Mouse (Mus musculus) stomach, embryonic 14.5 days (tissue): ENCODE measurements around the gene Nabp2. TPM values are rescaled to one million over a fixed set of nuclear protein-coding genes. Genes with fewer than 3 reads are reported as not detected.

Source experiments
- ATAC-seq: fragments of 200-750 bp; cut with Nextera tagmentation; 2 replicates; pipeline ENCODE4 v1.8.0; 2017; ENCODE audit warnings: low read depth, moderate TSS enrichment; ENCODE audit not compliant: insufficient number of reproducible peaks, insufficient read depth, low FRiP score
- H3K27ac ChIP-seq: fragments of 300-500 bp; sonication (generic); 2 replicates; pipeline ENCODE4 v1.5.1; 2014; ENCODE audit warnings: mild to moderate bottlenecking, low read length, moderate library complexity, mixed read lengths
- H3K27me3 ChIP-seq: fragments of 300-500 bp; sonication (generic); 2 replicates; pipeline ENCODE4 v1.6.1; 2014; ENCODE audit warnings: low read length, control low read depth, mixed read lengths; ENCODE audit not compliant: control insufficient read depth, insufficient read depth
- H3K36me3 ChIP-seq: fragments of 300-500 bp; sonication (generic); 2 replicates; pipeline ENCODE4 v1.6.1; 2014; ENCODE audit warnings: mild to moderate bottlenecking, control low read depth, low read length, moderate library complexity, mixed read lengths; ENCODE audit not compliant: control insufficient read depth, insufficient read depth
- H3K4me1 ChIP-seq: fragments of 300-500 bp; sonication (generic); 2 replicates; pipeline ENCODE4 v1.6.1; 2014; ENCODE audit warnings: low read length, control low read depth, mixed read lengths; ENCODE audit not compliant: control insufficient read depth, insufficient read depth
- H3K4me2 ChIP-seq: fragments of 300-500 bp; sonication (generic); replicated peaks from 2 replicates; pipeline ENCODE4 v1.6.1; 2014; ENCODE audit warnings: low read depth, low read length, control low read depth
- H3K4me3 ChIP-seq: fragments of 300-500 bp; sonication (generic); 2 replicates; pipeline ENCODE4 v1.5.1; 2014; ENCODE audit warnings: low read depth, low read length, control low read depth
- H3K9ac ChIP-seq: fragments of 300-500 bp; sonication (generic); replicated peaks from 2 replicates; pipeline ENCODE4 v1.6.1; 2014; ENCODE audit warnings: low read depth, mild to moderate bottlenecking, control low read depth, low read length, moderate library complexity, mixed read lengths
- H3K9me3 ChIP-seq: fragments of 300-500 bp; sonication (generic); 2 replicates; pipeline ENCODE4 v1.6.1; 2016; ENCODE audit warnings: low read depth, low read length, control low read depth; ENCODE audit not compliant: control insufficient read depth
- WGBS: fragments of 180-500 bp; shearing (Covaris S2); extraction: QIAGEN DNeasy Blood & Tissue Kit; methylation state at CpG from one replicate; pipeline ENCODE4 v1.1.7; 2014; 5-methylcytosine and 5-hydroxymethylcytosine counted together
- polyA plus RNA-seq: library from polyadenylated mRNA; unstranded; fragments of >200 nt; fragmentation: Nextera tagmentation; extraction: Ambion mirVana; gene quantifications from 2 replicates; pipeline ENCODE4 v1.2.1, GENCODE M21; 2014

The Nabp2 gene
- 76.6 and 86.7 TPM in 2 replicates for polyA plus RNA-seq

DNA sequence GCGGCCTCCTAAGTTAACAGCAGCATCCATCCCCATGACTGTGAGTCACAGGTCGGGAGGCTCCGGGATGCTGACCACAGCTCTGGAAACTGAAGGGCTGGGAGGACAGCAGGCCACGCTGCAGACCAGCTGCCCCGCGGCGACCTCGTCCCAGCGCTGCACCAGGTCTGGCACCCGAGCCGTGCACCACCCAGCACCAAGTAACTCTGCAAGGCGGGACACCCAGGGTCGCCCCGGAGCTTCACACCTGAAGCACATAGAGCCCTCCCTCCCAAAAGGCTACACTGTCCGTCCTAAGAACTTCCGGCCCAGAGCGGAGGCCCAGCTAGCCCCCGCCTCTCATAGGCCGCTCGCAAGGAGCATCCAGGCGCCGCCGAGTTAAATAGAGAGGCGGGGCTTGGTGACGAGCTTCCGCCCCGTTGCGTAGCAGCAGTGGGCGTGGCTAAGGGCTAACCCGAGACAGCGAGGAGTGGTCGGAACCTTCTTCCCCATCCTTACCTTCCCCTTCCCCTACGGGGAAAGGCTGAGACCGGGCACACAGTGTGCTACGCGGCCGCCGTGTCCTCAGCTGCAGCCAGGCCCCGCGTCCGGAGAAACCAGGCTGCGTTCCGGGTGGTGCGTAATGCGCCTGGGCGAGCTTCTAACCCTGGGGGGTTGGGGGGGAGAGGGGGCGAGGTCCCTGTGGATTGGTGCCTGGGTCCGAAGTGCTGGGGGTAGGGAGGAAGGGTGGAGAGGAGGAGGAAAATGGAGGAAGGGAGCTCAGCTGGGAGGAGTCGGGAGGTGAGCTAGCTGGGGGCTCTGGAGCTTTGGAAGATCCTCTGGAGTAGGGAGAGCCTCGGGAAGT, at the start of gene Nabp2, which contains the start of gene Rnf41:
TSS of gene Nabp2 (minus strand) at position 282 of the 844 bp plus-strand sequence.
TSS of gene Rnf41 (plus strand) at position 447 of the 844 bp plus-strand sequence.
- Histone ChIP-seq H3K27ac (peak within 1 kb of the TSS; percentile 92), H3K9me3 (no peaks in the 10 kb centered on the region), H3K4me2 (peak within 1 kb of the TSS; percentile 94), H3K27me3 (no peaks in the 10 kb centered on the region), H3K4me3 (peak within 1 kb of the TSS; percentile 76), H3K4me1 (peaks cover 15% of the 10 kb centered on the region; the same call in 1 of the 2 replicates), H3K9ac (peak within 1 kb of the TSS; percentile 77), H3K36me3 (peaks cover 23% of the 10 kb centered on the region)
- WGBS: under 1% methylated on average over 50 of the region's 50 CpGs
- peak; percentile 92 for ATAC-seq

DNA sequence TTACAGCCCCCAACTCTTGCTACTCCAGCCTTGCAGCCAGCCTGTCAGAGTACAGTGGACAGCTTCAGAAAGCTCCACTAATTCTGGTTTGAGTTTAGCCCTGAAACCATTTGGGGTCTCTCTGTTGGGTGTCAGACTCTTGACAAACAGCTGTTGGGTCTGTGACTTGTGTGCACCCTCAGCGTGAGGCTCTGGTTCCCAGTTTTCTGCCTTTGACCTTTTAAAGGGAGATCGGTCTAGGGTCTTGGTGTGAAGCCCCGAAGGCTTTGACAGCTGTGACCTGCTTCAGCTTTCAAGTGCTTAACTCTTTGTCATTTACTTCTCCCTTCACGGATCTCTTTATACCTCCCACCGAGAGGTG, 49.0 kb upstream of the Nabp2 start:
- H3K27ac ChIP-seq: peak overlapping the region; percentile 93; the same call in 1 of the 2 replicates
- H3K27me3 ChIP-seq: no peaks in the 10 kb centered on the region
- WGBS: 5% methylated on average over 5 of the region's 5 CpGs
- H3K36me3 ChIP-seq: peaks cover 38% of the 10 kb centered on the region
- H3K9me3 ChIP-seq: no peaks in the 10 kb centered on the region
- H3K4me3 ChIP-seq: peak overlapping the region; percentile 77
- H3K4me2 ChIP-seq: peak overlapping the region; percentile 86
- H3K4me1 ChIP-seq: peaks cover 13% of the 10 kb centered on the region
- peak overlapping the region; percentile 92 for H3K9ac ChIP-seq
- no peak for ATAC-seq

DNA sequence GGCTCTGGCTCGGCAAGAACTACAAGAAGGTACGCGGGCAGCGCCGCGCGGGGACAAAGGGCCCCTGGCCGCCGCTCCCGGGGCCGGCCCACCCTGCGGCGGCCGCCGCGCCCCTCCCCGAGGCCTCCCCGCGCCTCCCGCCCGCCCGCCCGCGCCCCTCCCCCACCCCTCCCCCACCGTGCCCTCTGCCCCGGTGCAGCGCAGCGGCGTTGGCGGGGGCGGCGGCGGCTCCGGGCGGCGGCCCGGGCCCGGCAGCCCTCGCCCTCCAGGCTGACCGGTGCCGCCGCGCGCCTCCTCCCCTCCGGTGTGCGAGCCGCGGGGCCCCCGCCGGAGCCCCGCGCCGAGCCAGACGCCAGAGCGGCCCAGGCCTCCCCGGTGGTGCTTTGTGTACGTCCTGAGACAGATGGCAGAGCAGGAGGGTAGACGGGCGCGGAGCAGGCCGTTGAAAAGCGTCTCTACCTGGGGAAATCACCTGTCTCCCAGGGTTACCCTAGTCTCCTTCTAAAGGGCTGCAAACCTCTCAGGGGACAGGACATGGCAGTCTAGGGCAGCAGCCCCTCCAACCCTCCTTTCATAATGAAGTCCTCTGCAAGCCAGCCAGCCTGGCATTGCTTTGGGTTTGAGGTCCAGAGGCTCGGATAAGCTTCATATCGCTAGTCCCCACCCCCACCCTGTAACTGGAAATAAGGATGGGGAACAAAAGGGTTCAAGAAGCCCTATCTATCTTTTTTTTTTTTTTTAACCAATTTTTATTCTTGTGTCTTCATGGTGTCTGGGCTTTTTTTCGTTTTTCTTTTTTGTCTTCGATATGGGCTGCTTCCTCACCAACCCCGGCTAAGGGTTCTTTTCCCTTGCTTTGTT, 48.3 kb upstream of the Nabp2 start:
- peak overlapping the region; percentile 86 for H3K4me2 ChIP-seq
- ATAC-seq: peak; percentile 43
- under 1% methylated on average over 44 of the region's 67 CpGs for WGBS
- H3K27ac ChIP-seq: peak overlapping the region; percentile 93
- peak overlapping the region; percentile 77 for H3K4me3 ChIP-seq
- no peaks in the 10 kb centered on the region for H3K9me3 ChIP-seq
- H3K4me1 ChIP-seq: peaks cover 13% of the 10 kb centered on the region
- no peaks in the 10 kb centered on the region for H3K27me3 ChIP-seq
- peaks cover 32% of the 10 kb centered on the region for H3K36me3 ChIP-seq
- peak overlapping the region; percentile 92 for H3K9ac ChIP-seq

DNA sequence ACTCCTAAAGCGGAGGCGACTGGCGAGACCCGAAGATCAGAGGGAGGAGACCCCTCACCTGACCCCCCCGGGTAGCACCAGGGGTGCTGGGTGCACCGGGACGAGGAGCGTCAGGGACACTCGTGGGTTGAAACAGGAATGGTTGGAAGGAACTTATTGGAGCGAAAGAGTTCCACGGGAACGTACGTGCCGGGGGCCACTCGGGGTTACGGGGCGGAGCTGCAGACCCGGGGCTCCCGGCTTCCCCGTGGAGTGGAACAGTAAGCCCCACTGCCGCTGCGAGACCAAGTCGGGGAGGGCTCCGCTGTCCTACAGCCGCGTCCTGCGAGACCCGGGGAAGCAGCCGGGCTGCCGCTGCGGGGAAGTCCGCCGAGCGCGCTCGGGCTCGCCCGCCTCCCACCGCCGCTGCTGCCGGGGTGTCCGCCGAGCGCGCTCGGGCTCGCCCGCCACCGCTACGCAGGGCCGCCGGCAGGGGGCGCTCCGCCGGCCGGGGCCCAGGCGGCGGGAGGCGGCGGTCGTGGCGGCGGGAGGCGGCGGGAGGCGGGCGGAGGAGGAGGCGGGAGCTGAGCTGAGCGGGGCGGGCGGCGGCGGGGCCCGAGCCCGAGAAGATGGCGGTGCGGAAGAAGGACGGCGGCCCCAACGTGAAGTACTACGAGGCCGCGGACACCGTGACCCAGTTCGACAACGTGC, 47.6 kb upstream of the Nabp2 start, which contains the start of gene Smarcc2:
TSS of gene Smarcc2 (plus strand) at position 530 of the 690 bp plus-strand sequence.
- no peaks in the 10 kb centered on the region for H3K27me3 ChIP-seq
- H3K4me1 ChIP-seq: peaks cover 13% of the 10 kb centered on the region
- H3K9me3 ChIP-seq: no peaks in the 10 kb centered on the region
- peak; percentile 83 for ATAC-seq
- under 1% methylated on average over 75 of the region's 86 CpGs for WGBS
- H3K27ac ChIP-seq: peak within 1 kb of the TSS; percentile 93
- H3K4me3 ChIP-seq: peak within 1 kb of the TSS; percentile 77
- peak within 1 kb of the TSS; percentile 92 for H3K9ac ChIP-seq
- peaks cover 24% of the 10 kb centered on the region for H3K36me3 ChIP-seq
- H3K4me2 ChIP-seq: peak within 1 kb of the TSS; percentile 86

DNA sequence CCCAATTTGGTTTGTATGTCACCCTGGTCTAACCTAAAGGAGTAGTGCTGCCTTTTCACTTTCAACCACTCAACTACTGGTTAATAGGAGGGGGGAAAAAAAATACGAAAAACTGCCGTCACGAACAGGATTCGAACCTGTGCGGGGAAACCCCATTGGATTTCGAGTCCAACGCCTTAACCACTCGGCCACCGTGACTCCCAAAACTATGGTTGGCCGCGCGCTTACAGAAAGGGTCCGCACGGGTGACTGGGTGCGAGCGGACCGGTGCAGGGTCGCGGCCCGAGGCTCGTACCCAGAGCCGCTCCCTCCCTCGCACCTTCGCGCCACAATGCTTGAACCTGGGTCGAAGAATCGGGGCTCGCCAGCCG, 47.0 kb upstream of the Nabp2 start:
- peak; percentile 62 for ATAC-seq
- H3K4me3 ChIP-seq: peak overlapping the region; percentile 77
- H3K4me2 ChIP-seq: peak overlapping the region; percentile 46
- peak overlapping the region; percentile 92 for H3K9ac ChIP-seq
- H3K4me1 ChIP-seq: peaks cover 13% of the 10 kb centered on the region
- under 1% methylated on average over 29 of the region's 29 CpGs for WGBS
- H3K9me3 ChIP-seq: no peaks in the 10 kb centered on the region
- no peaks in the 10 kb centered on the region for H3K27me3 ChIP-seq
- H3K36me3 ChIP-seq: peaks cover 19% of the 10 kb centered on the region
- H3K27ac ChIP-seq: peak overlapping the region; percentile 93

DNA sequence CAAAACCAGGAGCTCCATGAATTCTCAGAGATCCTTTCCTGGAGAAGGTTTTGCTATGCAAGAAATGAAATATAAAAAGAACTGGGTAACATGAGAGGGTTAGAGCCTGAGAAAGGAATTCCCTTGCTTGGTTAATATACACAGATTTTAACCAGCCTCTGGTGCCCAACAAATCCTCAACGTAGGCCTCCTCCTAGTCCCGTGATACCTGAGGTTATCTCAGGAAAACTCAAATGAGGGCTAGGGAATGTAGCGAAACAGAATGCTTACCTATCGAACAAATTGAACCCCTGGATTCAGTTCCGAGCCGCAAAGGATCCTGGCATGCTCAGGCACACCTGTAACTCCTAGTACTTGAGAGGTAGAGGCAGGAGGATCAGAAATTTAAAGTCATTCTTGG, 46.4 kb upstream of the Nabp2 start:
- Histone ChIP-seq H3K4me3 (no peak overlapping the region; the same call in 1 of the 2 replicates), H3K9me3 (no peaks in the 10 kb centered on the region), H3K27me3 (no peaks in the 10 kb centered on the region), H3K4me1 (peaks cover 13% of the 10 kb centered on the region), H3K9ac (no peak overlapping the region), H3K4me2 (0 out of 2 replicates have a peak overlapping the region, but pooled peaks have one; percentile 46), H3K27ac (no peak overlapping the region), H3K36me3 (peaks cover 12% of the 10 kb centered on the region)
- WGBS: 80% methylated on average over 6 of the region's 6 CpGs
- no peak for ATAC-seq

DNA sequence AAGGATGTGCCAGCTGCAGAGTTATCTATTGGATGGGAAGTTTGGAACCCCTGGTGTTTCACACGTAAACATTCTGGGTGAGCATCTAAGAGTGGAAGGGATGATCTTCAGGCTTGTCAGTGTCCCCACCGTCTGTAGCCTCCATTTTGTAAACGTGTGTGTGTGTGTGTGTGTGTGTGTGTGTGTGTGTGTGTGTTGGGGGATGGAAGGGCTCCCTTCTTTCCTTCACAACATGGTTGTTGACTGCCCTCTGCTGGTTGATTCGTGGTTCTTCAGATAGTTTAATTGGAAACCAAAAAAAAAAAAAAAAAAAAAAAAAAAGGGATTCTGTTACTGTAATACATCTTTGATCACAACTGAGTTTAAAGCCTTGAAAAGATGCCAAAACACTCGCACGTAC, 44.0 kb upstream of the Nabp2 start:
- H3K9ac ChIP-seq: no peak overlapping the region
- no peak for ATAC-seq

DNA sequence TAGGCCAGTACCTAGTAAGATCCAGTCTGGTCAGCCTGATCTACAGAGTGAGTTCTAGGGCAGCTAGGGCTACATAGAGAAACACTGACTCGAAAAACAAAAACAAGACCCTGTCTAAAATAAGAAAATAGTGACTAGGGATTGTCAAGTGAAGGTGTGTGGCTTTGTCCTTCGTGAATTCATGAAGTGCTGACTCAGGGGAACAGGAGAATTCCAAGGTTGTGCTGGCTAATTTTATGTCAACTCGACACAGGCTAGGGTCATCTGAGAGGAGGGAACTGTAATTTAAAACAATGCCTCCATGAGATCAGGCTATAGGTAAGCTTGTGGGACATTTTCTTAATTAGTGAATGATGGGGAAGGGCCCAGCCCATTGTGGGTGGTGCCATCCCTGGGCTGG, 43.2 kb upstream of the Nabp2 start:
- no peaks in the 10 kb centered on the region for H3K9me3 ChIP-seq
- H3K4me3 ChIP-seq: no peak overlapping the region
- WGBS: 69% methylated on average over 3 of the region's 3 CpGs
- H3K9ac ChIP-seq: no peak overlapping the region
- no peak for ATAC-seq
- H3K27me3 ChIP-seq: no peaks in the 10 kb centered on the region
- no peak overlapping the region for H3K4me2 ChIP-seq
- no peaks in the 10 kb centered on the region for H3K36me3 ChIP-seq
- no peaks in the 10 kb centered on the region for H3K4me1 ChIP-seq
- no peak overlapping the region for H3K27ac ChIP-seq

More for the DNA sequence above, 44.0 kb upstream of the Nabp2 start:
- H3K4me2 ChIP-seq: peak overlapping the region; percentile 26; the same call in 1 of the 2 replicates
- H3K4me3 ChIP-seq: no peak overlapping the region
- H3K27ac ChIP-seq: no peak overlapping the region
- H3K36me3 ChIP-seq: no peaks in the 10 kb centered on the region
- no peaks in the 10 kb centered on the region for H3K27me3 ChIP-seq
- peaks cover 2% of the 10 kb centered on the region for H3K4me1 ChIP-seq
- 3% methylated on average over 6 of the region's 6 CpGs for WGBS
- H3K9me3 ChIP-seq: no peaks in the 10 kb centered on the region
